Mouse (Mus musculus) embryo, embryonic 10.5 days (tissue): ENCODE results near the gene Gm10490.
A peak's percentile ranks its signal among the peaks of the same experiment; 100 is the strongest.
"Not testable (repeated sequence)": the region's sequence is repeated elsewhere in the genome, so short reads cannot be mapped to it uniquely, and the experiment has no call there.

Experiments
- DNase-seq: peaks from one replicate; pipeline ENCODE4 v3.0.0-alpha.2; 2015; ENCODE audit warnings: low spot score

Gm10490 gene

DNA sequence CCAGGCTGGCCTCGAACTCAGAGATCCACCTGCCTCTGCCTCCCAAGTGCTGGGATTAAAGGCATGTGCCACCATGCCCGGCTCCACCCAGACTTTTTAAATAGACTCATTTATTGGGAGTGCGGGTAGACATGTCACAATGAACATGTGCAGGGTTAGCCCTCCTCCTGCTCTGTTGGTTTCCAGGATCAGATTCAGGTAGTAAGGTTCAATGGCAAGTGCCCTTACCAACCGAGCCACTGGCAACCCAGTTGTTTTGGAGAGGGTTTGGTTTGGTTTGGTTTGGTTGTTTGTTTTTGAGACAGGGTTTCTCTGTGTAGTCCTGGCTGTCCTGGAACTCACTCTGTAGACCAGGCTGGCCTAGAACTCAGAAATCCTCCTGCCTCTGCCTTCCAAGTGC is at the start of gene Gm10490:
Gm10490 (plus strand) TSS at position 301 of the 400 bp plus-strand sequence.
- not testable (repeated sequence) for DNase-seq

DNA sequence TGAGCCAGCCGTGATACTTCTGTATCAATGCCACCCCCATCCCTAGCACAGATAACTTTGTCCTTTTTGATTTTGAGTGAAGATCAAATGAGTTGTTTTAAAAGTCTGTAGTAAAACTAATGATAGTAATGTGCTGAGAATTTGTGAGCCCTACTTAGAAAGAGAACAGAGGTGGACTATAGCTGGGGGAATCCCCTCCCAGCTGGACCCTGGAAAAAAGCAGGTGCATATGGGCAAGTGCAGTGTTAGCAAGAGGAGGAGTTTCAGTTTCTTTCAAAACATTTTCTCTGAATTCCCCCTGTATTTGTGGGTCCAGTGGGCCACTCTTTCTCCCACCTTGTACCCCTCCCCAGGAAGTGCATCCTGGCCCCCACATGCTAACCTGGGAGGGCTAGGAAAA is 46.2 kb upstream of the Gm10490 start:
- DNase-seq, result no peak

DNA sequence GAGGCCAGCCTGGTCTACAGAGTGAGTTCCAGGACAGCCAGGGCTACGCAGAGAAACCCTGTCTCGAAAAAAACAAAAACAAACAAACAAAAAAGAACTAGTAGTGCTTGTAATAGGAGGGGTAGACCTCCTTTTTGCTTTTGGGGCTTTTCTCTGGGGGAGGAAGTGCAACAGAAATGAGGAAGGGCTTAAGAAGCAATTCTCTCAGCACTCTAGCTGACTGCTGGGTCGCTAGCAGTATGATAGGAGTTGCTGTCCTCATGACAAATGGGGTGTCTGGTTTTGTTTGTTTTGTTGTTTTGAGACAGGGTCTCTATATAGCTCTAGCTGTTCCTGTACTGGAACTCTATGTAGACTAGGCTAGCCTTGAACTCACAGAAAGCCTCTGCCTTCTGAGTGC is 44.8 kb upstream of the Gm10490 start:
- DNase-seq, result no peak

DNA sequence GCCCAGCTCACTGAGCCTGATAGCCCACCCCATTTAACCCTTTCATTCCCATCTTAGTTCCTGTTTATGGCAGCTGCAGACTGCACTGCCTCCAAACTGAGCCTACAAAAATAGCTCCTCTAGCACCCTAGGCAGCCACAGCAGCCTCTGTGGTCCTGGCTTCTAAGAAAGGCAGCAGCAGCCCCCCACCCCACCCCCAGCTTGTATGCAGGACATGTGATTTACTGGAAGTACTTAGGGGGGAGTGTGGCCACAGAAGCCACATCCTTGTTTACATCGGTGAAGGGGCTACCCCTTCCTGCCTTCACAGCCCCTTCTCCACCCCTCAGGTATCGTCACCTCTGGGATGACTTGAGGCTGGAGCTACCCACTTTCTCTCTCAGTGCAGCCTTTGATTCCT is 44.0 kb upstream of the Gm10490 start:
- DNase-seq, result no peak

DNA sequence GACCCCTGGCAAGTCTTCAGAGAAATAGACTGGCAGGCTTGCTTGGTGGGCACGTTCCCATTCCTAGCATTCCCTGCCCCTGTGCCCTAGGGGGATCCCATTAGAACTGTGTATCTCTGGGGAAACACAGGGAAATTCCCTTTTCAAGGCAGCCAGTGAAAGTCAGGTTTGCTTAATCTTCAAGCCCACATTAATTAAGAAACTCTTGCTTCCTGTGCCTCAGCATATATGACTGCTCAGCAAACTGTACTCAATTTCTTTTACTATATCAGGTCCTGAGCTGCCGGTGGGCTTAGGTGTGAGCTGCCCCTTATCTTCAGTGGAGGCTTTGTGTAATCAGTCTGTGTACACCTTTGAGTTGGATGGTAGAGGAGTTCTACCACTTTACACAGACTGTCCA is 43.6 kb upstream of the Gm10490 start:
- no peak for DNase-seq

DNA sequence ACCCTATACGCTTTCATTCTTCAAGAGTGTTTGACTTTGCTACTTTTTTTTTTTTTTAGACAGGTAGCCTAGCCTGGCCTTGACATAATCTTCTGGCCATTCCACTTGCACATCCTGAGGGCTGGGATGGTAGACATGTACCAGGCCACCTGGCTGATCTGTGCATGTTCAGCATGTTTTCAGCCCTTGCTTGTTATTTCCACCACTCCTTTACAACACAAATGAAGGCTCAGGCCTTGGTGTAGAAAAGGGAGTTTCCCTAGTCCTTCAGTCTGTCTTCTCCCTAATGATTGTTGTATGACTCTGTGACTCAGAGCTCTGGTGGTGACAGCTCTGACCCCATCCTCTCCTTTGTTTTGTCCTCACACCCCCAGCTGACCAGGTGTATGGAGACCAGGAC is 42.2 kb upstream of the Gm10490 start:
- no peak for DNase-seq

DNA sequence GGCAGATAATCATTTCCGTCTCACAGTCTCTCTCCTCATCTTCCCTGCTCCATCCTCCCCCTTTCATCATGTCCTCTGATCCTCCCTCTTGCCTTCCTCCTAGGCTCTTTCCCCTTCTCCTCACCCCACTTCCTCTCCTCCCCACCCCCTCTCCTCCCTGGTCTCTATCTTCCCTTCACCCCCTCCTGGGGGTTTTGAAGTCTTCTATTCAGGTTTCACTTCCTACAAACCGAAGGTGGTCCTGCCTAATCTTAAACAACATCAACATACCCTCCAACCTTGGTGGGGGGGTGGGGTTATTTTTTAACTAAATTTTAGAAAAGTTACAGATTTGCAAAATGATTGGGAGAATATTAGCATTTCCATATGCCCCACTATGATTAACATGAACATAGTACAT is 40.8 kb upstream of the Gm10490 start:
- no peak for DNase-seq

DNA sequence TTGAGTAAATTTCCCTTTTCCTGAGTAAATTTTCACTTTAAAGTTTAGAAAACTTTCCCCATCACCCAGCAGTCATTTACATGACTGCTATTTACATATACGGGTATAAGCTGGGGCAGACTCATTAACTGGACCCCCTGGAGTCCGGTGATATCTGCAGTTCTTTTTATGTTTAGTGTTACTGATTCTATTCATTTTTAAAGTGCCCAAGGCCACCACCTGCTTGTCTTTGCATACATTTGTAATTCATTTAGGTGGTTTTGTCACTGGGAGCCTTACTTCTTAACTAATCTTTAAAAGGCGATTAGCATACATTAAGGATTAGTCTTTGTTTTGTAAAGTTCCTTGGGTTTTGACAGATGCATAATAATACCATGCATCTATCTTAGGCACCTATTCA is 39.5 kb upstream of the Gm10490 start:
- no peak for DNase-seq

DNA sequence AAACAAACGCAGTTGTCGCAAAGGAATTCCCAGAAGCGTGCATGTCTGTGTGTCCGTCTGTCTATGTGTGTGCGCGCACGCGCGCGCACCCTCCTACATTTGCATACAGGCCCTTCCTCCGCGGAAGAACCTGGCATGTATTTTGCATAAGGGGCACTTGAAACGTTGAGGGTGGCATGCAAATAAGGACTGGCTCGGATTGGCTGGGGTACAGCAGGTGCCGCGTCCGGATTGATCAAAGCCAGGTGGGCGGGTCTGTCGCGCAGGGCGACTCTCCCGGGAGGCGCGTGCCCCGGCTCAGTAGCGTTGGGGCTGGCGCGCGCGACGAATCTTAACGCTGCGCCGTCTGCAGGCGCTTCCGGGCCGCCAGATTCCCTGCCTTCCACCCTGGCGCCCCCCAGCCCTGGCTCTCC is 31.3 kb upstream of the Gm10490 start, which contains the start of gene Pim2:
Pim2 (plus strand) TSS at position 256 of the 413 bp plus-strand sequence.
- DNase-seq, result peak; percentile 81

DNA sequence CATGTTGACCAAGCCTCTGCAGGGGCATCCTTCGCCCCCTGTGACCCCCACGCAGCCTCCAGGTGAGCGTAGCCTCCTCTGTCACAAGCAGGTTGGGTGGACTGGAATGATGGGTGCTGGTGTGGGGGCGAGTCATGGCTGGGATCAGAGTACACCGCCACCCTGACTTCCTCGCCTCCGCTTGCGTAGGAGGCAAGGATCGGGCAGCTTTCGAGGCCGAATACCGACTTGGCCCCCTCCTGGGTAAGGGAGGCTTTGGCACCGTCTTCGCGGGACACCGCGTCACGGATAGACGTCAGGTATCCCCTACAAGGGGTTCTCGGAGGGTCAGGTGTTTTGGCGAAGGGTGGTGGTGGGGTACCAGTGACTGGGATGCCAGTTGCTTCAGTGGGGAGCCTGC is 30.8 kb upstream of the Gm10490 start:
- no peak for DNase-seq

DNA sequence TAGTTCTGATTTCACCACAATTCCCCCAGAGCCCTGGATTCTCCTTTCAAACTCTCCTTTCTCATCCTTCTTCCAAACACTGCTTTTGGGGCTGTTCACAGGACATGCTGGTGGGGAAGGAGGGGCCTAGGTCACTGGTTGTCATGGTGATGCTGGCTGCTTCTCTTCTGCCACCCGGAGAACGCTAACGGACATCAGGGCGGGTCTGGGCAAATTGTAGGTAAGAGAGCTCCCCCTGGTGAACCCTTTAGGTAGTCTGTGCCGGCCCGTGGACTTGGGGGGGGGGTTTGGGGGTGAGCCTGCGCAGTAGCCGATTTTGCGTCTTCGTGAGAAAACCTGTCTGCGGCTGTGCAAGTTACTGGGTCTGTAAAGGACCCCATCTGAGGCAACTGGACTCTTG is 29.5 kb upstream of the Gm10490 start:
- DNase-seq, result peak; percentile 85

DNA sequence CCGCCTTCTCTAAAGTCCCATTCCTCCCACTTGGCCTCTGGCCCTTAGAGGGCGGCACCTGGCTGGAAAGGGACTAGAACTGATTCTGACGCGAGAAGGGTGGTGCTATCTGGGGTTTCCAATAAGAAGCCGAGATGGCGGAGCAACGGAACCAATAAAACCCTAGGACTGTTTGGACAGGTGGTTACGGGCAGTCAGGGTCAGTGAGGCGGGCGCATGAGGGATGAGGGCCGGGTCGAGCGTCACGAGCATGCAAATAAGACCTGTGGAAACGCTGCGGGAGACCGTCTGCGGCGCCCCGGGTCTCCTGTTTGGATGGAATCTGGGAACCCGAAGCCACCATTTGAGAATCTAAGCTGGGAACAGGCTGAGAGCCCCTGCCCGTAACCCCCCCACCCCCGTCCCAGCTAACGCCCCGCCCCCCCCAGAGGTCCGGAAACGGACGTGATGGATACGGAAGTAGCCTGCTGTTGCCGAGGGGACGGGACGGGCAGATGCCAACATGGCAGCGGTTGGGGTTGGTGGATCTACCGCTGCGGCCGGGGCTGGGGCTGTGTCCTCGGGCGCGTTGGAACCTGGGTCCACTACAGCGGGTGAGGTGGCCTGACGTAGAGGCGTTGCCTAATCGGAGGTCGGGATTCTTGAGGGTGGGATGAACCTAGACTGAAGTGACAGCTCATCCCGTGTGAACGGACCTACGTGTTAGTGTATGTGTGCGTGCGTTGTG is 25.3 kb upstream of the Gm10490 start, which contains the start of gene Slc35a2:
Slc35a2 (plus strand) TSS at position 188 of the 727 bp plus-strand sequence.
- peak; percentile 91 for DNase-seq

DNA sequence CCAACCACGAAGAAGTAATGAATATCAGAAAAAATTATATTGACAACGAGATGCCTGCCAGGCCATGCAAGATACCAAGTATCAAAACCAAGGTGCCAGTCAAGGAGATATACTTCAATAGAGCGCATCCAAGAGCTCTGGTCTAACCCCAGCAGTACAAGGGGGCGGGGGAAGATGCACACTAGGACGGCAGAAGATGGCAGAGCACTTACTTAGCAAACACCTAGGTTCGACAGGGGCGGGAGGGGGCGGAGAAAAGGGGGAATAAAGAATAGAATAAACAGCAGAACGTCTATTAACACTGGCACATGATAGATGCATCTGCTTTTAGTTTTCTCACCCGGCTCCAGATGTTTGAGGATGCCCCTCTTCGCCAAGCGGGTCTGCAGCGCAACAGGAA is 11.1 kb upstream of the Gm10490 start:
- DNase-seq, result no peak

DNA sequence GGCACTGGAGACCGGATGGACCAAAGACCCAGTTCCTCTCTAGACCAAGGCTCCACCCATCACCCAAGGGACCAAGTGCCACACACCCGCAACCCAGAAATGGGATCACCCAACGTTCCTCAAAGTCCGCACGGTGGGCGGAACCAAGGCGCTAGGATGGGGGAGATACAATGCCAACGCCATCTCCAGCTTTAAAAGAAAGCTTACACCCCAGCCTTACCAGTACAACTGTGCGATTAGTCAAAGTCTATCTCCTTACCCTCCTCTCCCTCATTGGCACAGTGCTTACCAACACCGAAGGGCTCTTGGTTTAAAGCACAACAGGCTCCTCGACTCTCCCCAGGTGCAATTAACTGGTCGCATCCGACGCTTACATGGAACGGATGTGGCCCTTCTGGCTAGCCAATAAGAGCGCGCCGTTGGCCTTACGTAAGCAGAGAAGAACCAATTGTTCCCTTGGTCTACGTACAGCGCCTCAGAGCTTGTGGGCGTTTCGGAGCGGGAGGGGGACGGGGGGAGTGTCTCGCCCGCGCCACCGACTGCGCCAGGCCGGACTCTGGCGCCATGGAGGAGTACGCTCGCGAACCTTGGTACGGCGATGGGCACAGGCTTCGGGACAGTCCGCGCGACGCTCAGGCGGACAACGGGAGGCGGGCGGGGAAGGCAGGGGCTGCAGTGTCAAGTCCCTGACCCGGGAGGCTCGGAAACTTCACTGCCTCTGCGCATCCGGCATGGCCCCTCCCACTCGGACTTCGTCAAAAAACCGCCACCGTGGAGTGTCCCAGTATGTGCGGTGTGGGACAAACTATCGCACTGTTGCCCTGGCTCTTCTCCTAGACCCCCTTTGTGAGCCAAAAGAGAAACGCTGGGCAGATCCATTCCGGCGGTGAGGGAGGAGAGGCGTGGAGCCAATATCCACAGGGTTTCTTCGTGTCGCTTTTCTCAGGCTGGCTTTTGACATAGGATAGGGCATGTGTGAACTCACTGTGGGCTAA is 10.2 kb upstream of the Gm10490 start, which contains the start of the genes Pqbp1 and Timm17b:
Pqbp1 (minus strand) TSS at position 390 of the 995 bp plus-strand sequence.
Timm17b (plus strand) TSS at position 478 of the 995 bp plus-strand sequence.
- peak; percentile 92 for DNase-seq

DNA sequence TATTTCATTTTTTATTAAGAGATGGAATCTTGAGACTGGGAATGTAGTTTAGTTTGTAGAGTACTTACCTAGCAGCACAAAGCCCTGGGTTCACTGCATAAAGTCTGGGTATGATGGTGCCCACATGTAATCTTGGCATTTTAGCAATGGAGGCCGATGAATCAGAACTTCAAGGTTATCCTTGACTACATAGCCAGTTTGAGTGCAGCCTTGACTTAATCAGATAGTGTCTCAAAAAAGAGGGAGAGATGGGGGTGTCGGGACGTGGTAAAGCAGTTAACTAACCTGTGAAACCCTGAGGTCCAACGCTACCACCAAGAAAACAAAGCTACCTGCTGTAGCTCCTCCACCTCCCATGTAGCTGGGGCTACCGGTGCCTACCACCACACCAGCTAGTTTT is 4.9 kb upstream of the Gm10490 start:
- DNase-seq, result no peak

DNA sequence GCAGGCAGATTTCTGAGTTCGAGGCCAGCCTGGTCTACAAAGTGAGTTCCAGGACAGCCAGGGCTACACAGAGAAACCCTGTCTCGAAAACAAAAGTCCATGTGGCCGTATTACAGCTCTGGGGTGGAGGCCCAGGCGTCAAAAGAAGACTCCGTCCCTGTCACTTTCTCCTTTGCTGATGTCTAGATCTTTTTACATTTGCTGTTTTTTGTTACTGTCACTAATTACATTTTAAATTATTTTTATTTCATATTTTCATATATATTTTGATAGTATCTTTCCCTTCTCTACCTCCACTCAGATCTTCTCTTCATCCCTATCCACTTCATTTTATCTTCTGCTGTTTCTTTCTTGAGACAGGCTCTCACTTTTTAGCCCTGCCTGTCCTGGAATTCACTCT is 1.6 kb upstream of the Gm10490 start, which contains the start of gene Gm10491:
Gm10491 (minus strand) TSS at position 101 of the 400 bp plus-strand sequence.
- DNase-seq, result no peak

DNA sequence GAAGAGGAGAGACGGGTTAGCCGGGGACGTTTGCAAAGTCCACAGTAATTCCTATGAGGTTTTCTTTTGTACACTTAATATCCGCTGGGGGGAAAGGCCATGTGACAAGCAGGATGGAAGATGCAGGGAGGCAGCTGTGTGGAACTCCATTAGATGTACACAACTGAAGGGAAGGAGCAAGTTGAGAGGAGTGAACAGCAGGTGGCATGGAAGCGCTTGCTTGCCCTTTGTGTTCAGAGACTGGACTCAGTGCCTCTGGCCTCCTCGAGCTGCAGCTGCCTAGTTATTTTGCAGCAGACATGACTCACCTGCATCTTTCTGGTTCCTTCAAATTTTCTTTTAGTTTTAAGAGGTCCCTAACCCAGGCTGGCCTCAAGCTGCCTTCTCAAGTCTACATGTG is 1.1 kb downstream of the Gm10490 start:
- no peak for DNase-seq

DNA sequence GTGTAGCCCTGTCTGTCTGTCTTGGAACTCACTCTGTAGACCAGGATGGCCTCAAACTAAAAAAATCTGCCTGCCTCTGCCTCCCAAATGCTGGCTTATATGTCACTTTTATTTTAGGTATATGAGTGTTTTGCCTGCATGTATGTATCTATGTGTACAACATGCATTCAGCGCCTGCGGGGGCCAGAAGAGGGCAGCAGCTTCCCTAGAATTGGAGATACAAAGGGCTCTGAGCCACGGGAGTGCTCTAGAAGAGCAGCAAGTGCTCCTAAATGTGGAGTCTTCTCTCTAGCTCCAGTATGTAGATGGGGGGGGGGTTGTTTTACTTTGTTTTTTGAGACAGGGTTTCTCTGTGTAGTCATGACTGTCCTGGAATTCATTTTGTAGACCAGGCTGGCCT is 6.3 kb downstream of the Gm10490 start:
- not testable (repeated sequence) for DNase-seq

DNA sequence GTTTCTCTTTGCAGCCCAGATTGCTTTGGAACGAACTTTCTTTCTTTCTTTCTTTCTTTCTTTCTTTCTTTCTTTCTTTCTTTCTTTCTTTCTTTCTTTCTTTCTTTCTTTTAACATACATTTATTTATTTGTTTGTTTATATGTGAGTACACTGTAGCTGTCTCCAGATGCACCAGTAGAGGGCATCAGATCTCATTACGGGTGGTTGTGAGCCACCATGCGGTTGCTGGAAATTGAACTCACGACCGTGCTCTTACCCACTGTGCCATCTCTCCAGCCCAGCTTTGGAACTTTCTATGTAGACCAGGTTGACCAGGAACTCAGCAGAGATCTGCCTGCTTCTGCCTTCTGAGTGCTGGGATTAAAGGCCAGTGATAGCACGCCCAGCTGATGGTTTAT is 8.6 kb downstream of the Gm10490 start:
- DNase-seq, result not testable (repeated sequence)

DNA sequence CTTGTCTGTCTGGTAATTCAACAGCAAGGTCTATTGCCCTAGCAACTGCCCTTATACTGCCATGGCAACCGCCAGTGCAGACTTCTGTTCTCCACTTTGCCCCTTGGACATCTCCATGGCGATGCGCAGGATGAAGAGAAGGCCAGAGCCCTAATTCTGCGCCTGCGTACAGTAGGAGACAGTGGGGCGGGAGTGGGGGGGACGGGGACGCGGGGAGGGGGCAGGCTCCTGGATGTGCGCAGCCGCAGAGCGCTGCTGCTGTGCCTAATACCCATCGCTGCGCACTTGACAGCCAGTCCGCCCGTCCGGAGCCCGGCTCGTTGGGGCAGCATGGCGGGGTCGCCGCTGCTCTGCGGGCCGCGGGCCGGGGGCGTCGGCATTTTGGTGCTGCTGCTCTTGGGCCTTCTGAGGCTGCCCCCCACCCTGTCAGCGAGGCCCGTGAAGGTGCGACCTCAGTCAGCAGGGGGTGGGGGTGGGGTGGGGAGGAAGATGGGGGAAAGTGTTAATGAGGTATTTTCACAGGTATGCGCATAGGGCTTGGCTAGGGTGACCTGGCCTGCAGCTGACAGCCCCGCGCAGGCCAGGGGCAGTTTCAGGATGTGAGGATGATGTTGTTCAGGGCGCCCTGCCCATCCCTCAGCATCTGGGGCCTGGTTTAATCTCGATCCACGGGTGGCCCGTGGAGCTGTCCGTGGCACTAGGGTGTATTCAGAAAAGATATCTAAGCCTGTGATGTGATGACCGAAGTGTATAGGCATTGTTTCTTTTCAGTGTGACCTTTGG is 10.4 kb downstream of the Gm10490 start, which contains the start of gene Pcsk1n:
Pcsk1n (plus strand) TSS at position 222 of the 783 bp plus-strand sequence.
- peak; percentile 74 for DNase-seq

DNA sequence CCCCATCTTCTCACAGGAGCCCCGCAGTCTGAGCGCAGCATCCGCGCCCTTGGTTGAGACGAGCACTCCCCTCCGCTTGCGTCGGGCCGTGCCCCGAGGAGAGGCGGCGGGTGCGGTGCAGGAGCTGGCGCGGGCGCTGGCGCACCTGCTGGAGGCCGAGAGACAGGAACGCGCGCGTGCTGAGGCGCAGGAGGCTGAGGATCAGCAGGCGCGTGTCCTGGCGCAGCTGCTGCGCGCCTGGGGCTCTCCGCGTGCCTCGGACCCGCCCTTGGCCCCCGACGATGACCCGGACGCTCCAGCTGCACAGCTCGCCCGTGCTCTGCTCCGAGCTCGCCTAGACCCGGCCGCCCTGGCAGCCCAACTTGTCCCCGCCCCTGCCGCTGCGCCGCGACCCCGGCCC is 12.7 kb downstream of the Gm10490 start:
- no peak for DNase-seq

DNA sequence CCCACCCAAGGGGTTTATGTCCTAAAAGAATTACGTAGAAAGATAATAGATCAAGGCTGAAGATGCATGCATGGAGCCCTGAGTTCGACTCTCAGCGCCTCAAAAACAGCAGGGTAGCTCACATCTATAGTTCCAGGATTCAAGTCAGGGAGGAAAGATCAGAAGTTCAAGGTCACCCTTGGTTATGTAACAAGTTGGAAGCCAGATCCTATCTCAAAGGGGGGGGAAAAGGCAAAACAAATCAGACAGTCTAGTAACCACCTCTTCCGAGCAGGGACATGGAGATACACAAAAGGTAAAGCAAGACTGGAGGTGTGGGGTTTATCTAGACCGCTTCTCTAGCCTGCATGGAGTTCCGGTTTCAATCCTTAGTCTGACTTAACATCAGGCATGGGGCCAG is 16.9 kb downstream of the Gm10490 start:
- DNase-seq, result no peak
